In the genomic region with DNA sequence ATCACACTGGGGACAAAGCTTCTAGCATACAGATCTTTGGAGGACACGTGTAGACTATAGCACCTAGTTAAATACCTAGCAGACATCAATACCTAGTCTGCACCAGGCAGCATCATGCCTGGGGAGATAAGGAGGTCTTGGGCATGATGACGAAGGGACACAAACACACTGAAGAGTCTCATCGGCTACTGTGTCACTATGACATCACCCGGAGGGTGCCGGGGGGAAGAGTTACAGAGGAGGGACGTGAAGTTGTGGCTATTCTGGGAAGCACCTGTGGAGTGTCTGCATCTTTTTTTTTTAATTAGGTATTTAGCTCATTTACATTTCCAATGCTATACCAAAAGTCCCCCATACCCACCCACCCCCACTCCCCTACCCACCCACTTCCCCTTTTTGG, we compare ENCODE assay signal across 22 mouse cellular contexts. TPM values are rescaled to one million over a fixed set of nuclear protein-coding genes. Genes with fewer than 3 reads are reported as not detected.
DNase-seq lines count a peak whose midpoint lies in the region; ATAC-seq and TF ChIP-seq lines count a peak whose summit lies in the region.
"Had no signal": no experiment of that assay in that cellular context is flagged by ENCODE, and none has a peak within 500 bp of the region (broad histone marks: within the 10 kb centered on the region; RNA-seq: fewer than 3 reads in every experiment).

No protein-coding gene starts in this region.

- H3K9ac ChIP-seq in liver, embryonic 15.5 days: no peak overlapping the region
- no peak overlapping the region for H3K9ac ChIP-seq in liver, postnatal 0 days (replicated peaks)
- no peak overlapping the region for H3K9ac ChIP-seq in kidney, embryonic 16.5 days (replicated peaks; ENCODE audit: low read length)
- H3K9ac ChIP-seq: embryonic facial prominence, embryonic 13.5 days; forebrain, embryonic 13.5 days; hindbrain, embryonic 13.5 days; intestine, embryonic 15.5 days had no signal

- no peak overlapping the region for H3K4me2 ChIP-seq in liver, embryonic 15.5 days
- H3K4me2 ChIP-seq in liver, postnatal 0 days (ENCODE audit: low read depth, low read length): no peak overlapping the region
- no peak overlapping the region for H3K4me2 ChIP-seq in kidney, embryonic 16.5 days (replicated peaks; ENCODE audit: low read depth, low read length)
- H3K4me2 ChIP-seq: embryonic facial prominence, embryonic 13.5 days; forebrain, embryonic 13.5 days; heart, embryonic 11.5 days; hindbrain, embryonic 13.5 days; intestine, embryonic 15.5 days had no signal

- no peaks in the 10 kb centered on the region for H3K9me3 ChIP-seq in liver, embryonic 15.5 days (replicated peaks)
- no peaks in the 10 kb centered on the region for H3K9me3 ChIP-seq in liver, postnatal 0 days (ENCODE audit: low read length)
- H3K9me3 ChIP-seq in G1E (replicated peaks): no peaks in the 10 kb centered on the region
- no peaks in the 10 kb centered on the region for H3K9me3 ChIP-seq in embryonic facial prominence, embryonic 10.5 days
- no peaks in the 10 kb centered on the region for H3K9me3 ChIP-seq in kidney, embryonic 16.5 days (ENCODE audit: low read length)
- H3K9me3 ChIP-seq: embryonic facial prominence, embryonic 13.5 days; forebrain, embryonic 10.5 days; forebrain, embryonic 13.5 days; hindbrain, embryonic 13.5 days; intestine, embryonic 15.5 days had no signal

- 0 out of 2 replicates have a peak, but pooled peaks have one; percentile 37 for ATAC-seq in liver, embryonic 15.5 days (ENCODE audit: insufficient read depth)
- ATAC-seq in liver, postnatal 0 days: no peak
- ATAC-seq in G1E (ENCODE audit: extremely low read depth, insufficient number of reproducible peaks, low FRiP score, poor library complexity, severe bottlenecking): no peak
- ATAC-seq in kidney, embryonic 16.5 days (ENCODE audit: low FRiP score, low TSS enrichment): no peak
- ATAC-seq: forebrain, embryonic 13.5 days; forebrain, embryonic 16.5 days; hindbrain, embryonic 16.5 days; intestine, embryonic 15.5 days had no signal

- no peaks in the 10 kb centered on the region for H3K27me3 ChIP-seq in liver, embryonic 15.5 days
- H3K27me3 ChIP-seq in liver, postnatal 0 days (ENCODE audit: insufficient read depth, low read length): no peaks in the 10 kb centered on the region
- H3K27me3 ChIP-seq in G1E (ENCODE audit: insufficient read depth, low read length): peaks cover 5% of the 10 kb centered on the region
- no peaks in the 10 kb centered on the region for H3K27me3 ChIP-seq in splenic B cell, adult 2 months (ENCODE audit: control insufficient read depth, insufficient read depth, low read length, poor library complexity, severe bottlenecking)
- H3K27me3 ChIP-seq in embryonic facial prominence, embryonic 10.5 days (replicated peaks; ENCODE audit: low read depth, poor library complexity, severe bottlenecking): peaks cover 9% of the 10 kb centered on the region
- no peaks in the 10 kb centered on the region for H3K27me3 ChIP-seq in kidney, embryonic 16.5 days (ENCODE audit: insufficient read depth, low read length)
- H3K27me3 ChIP-seq: intestine, embryonic 15.5 days had no signal

- DNase-seq in liver, postnatal 0 days: no peak
- peak; percentile 13 for DNase-seq in G1E (ENCODE audit: low spot score)
- DNase-seq in splenic B cell, adult 2 months (ENCODE audit: low read depth, low spot score): peak; percentile 36
- DNase-seq in embryonic facial prominence, embryonic 10.5 days (ENCODE audit: low spot score): no peak
- DNase-seq: adrenal gland, adult 2 months; adrenal gland, postnatal 14 days; cerebellum, adult 11 months; cerebellum, adult 8-10 months; cerebellum, postnatal 10 days; cerebellum, postnatal 36 days; gastrocnemius, postnatal 10 days; gastrocnemius, postnatal 36 days had no signal

- no peak overlapping the region for H3K4me3 ChIP-seq in liver, embryonic 15.5 days (replicated peaks)
- no peak overlapping the region for H3K4me3 ChIP-seq in liver, postnatal 0 days (ENCODE audit: low read depth, low read length)
- no peak overlapping the region for H3K4me3 ChIP-seq in G1E (ENCODE audit: low read depth, low read length)
- H3K4me3 ChIP-seq in embryonic facial prominence, embryonic 10.5 days: no peak overlapping the region
- H3K4me3 ChIP-seq in kidney, embryonic 16.5 days (ENCODE audit: low read length): no peak overlapping the region
- H3K4me3 ChIP-seq: embryonic facial prominence, embryonic 13.5 days; forebrain, embryonic 10.5 days; forebrain, embryonic 13.5 days; hindbrain, embryonic 13.5 days; intestine, embryonic 15.5 days had no signal

- H3K27ac ChIP-seq in liver, embryonic 15.5 days (replicated peaks): no peak overlapping the region
- H3K27ac ChIP-seq in liver, postnatal 0 days (ENCODE audit: low read depth): no peak overlapping the region
- H3K27ac ChIP-seq in embryonic facial prominence, embryonic 10.5 days (replicated peaks): no peak overlapping the region
- no peak overlapping the region for H3K27ac ChIP-seq in kidney, embryonic 16.5 days (ENCODE audit: low read length)
- H3K27ac ChIP-seq: embryonic facial prominence, embryonic 13.5 days; forebrain, embryonic 10.5 days; forebrain, embryonic 13.5 days; hindbrain, embryonic 13.5 days; intestine, embryonic 15.5 days had no signal

- TF ChIP-seq EP300 in liver, postnatal 0 days (IDR thresholded peaks at IDR 0.05; ENCODE audit: low read depth): no peak

- WGBS in liver, embryonic 15.5 days (ENCODE audit: insufficient replicate concordance): 55% methylated on average over 6 of the region's 6 CpGs
- 68% methylated on average over 6 of the region's 6 CpGs for WGBS in liver, postnatal 0 days (ENCODE audit: insufficient replicate concordance)
- 91% methylated on average over 6 of the region's 6 CpGs for whole genome bisulfite sequencing in embryonic facial prominence, embryonic 10.5 days
- WGBS in kidney, embryonic 16.5 days: 88% methylated on average over 6 of the region's 6 CpGs

- TF ChIP-seq CTCF in liver, postnatal 0 days (IDR thresholded peaks at IDR 0.05; ENCODE audit: low read depth): no peak
- TF ChIP-seq CTCF in G1E (IDR thresholded peaks at IDR 0.05; ENCODE audit: low read depth, low read length): no peak

- H3K4me1 ChIP-seq in liver, embryonic 15.5 days (replicated peaks): peaks cover 30% of the 10 kb centered on the region
- H3K4me1 ChIP-seq in liver, postnatal 0 days (ENCODE audit: insufficient read depth): 0 out of 2 replicates have a peak, but pooled peaks cover 12% of the 10 kb centered on the region
- peaks cover 55% of the 10 kb centered on the region for H3K4me1 ChIP-seq in G1E (ENCODE audit: insufficient read depth, low read depth, low read length)
- 0 out of 2 replicates have a peak, but pooled peaks cover 8% of the 10 kb centered on the region for H3K4me1 ChIP-seq in embryonic facial prominence, embryonic 10.5 days
- H3K4me1 ChIP-seq in kidney, embryonic 16.5 days (ENCODE audit: insufficient read depth, low read length): no peaks in the 10 kb centered on the region
- H3K4me1 ChIP-seq: intestine, embryonic 15.5 days had no signal

- 0 out of 2 replicates have a peak, but pooled peaks cover 4% of the 10 kb centered on the region for H3K36me3 ChIP-seq in liver, embryonic 15.5 days (replicated peaks)
- H3K36me3 ChIP-seq in liver, postnatal 0 days (replicated peaks; ENCODE audit: insufficient read depth, low read length): no peaks in the 10 kb centered on the region
- peaks cover 10% of the 10 kb centered on the region for H3K36me3 ChIP-seq in G1E (replicated peaks)
- no peaks in the 10 kb centered on the region for H3K36me3 ChIP-seq in splenic B cell, adult 2 months (ENCODE audit: control insufficient read depth, insufficient read depth, low read length, poor library complexity, severe bottlenecking)
- H3K36me3 ChIP-seq in embryonic facial prominence, embryonic 10.5 days (replicated peaks): no peaks in the 10 kb centered on the region
- no peaks in the 10 kb centered on the region for H3K36me3 ChIP-seq in kidney, embryonic 16.5 days (ENCODE audit: insufficient read depth, low read length)
- H3K36me3 ChIP-seq: embryonic facial prominence, embryonic 13.5 days; forebrain, embryonic 10.5 days; hindbrain, embryonic 13.5 days; intestine, embryonic 15.5 days had no signal

RNA-seq across cellular contexts. Expression of gene Specc1, which starts 55.5 kb away (rescaled TPM):
- polyA plus RNA-seq in liver, embryonic 15.5 days (2015; fragmentation: Nextera tagmentation; extraction: Ambion mirVana): 54.4 and 57.0 TPM in 2 replicates
- 19.1 and 20.7 TPM in 2 replicates for polyA plus RNA-seq in liver, postnatal 0 days (2015; fragmentation: Nextera tagmentation; extraction: Ambion mirVana)
- total RNA-seq in G1E (2014; fragmentation: Nextera tagmentation) (15.0 and 76.6 TPM in 2 replicates), G1E (2017) (10.4 and 12.1 TPM in 2 replicates)
- 1.6 and 2.4 TPM in 2 replicates for polyA plus RNA-seq in G1E (2012)
- polyA plus RNA-seq in embryonic facial prominence, embryonic 10.5 days (2016; fragmentation: Nextera tagmentation; extraction: Ambion mirVana): 14.9 and 15.3 TPM in 2 replicates
- 7.1 and 9.1 TPM in 2 replicates for polyA plus RNA-seq in kidney, embryonic 16.5 days (2015; fragmentation: Nextera tagmentation; extraction: Ambion mirVana)

Comparison
In these comparisons a context has a peak if more than half of its experiments do, and no peak if none do; other contexts are left out.
1. DNase-seq: peak in G1E (single experiment) and splenic B cell, adult 2 months (single experiment); none in liver, postnatal 0 days (single experiment) and embryonic facial prominence, embryonic 10.5 days (single experiment).